Mouse (Mus musculus) thymus, postnatal 0 days (tissue): ENCODE measurements around the gene Gm36079. TPM values are rescaled to one million over a fixed set of nuclear protein-coding genes. Genes with fewer than 3 reads are reported as not detected.
"Not testable (repeated sequence)": the region's sequence is repeated elsewhere in the genome, so short reads cannot be mapped to it uniquely, and the experiment has no call there.

Source experiments
- DNase-seq: peaks from one replicate; pipeline ENCODE4 v3.0.0-alpha.2; 2015; ENCODE audit warnings: low spot score
- polyA plus RNA-seq: library from polyadenylated mRNA; unstranded; fragments of >200 nt; fragmentation: Nextera tagmentation; extraction: Ambion mirVana; gene quantifications from 2 replicates; pipeline ENCODE4 v1.2.1, GENCODE M21; 2015

Gene Gm36079
- polyA plus RNA-seq = not detected in 2 replicates

- not testable (repeated sequence) for DNase-seq
These were observed at the start of gene Gm36079 for GRCm38 (mm10) chr13:120026911-120027310. Gene Gm36079 (minus strand): TSS chr13:120027011.

DNA sequence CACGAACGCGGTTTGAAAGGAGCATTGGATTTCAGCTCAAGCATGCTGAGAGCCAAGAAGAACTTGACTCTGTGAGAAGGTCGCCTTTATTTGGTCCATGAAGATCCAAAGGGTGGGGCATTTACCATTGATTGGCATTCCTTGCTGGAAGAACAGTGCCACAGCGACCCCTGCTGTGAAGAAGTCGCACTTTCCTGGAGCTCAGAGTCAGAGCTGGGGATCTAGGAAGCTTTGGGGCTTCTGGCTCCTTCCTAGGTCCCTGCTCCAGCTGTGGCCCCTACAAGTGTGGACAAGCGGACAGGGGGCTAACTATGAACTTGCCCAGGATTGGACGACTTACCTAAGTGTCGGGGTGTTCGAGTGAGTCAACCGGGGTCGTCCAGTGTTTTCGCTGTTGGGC lies 44.1 kb upstream of the Gm36079 start:
- DNase-seq = not testable (repeated sequence)

DNA sequence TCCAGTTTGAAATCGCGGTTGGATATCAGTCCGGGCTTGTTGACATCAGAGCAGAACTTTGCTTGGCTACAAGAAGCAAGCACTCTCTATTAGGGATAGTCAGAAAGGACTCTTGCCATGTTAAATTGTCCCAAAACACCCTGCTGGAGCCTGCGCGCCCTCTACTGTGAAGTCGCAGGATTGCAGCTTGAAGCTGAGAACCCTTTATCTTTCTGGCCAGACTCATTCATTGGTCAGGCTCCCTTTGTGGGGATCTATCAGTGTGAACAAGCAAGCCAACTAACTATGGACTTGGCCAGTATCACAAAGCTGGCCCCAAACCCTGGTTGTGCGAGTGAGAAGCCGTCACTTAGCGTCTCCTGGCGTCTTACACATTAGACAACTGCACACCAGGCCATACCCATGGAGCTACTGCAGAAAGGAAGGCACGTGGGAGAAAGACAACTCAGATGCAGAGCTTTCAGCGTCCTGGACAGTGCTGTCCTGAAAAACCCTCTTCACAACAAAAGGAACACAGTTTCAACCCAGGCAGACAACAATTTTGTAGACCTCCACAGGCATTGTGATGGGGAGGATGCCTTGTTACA lies 43.3 kb upstream of the Gm36079 start:
- DNase-seq = not testable (repeated sequence)

DNA sequence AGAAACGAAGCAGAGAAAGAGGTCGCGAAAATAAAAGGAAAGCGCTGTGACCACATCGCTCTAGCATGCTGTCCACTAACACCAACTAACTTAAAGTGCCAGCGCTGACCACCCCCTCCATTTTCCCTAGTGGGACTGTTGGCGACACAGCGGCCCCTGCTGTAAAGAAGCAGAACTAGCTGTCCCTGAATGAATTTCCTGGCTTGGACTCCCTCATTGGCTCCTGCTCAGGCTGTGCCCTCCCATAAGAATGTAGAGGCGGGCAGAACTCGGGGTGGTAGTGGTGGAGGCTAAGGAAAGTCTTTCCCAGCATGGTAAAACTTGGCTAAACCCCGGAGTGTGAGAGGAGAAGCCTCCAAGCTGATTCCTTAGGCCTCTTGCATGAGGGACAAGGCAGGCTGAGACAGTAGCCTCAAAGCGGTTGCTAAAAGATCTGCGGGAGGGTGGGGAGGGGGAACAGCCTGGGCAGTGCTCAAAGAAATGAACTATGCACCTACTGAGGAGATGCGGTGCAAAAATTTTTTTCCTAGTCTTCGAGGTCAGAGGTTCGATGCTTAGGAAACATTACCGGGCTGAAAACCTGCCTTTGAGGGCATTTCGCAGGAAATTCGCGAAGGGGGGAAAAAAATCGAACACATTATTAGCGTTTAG lies 36.8 kb upstream of the Gm36079 start:
- DNase-seq = not testable (repeated sequence)

DNA sequence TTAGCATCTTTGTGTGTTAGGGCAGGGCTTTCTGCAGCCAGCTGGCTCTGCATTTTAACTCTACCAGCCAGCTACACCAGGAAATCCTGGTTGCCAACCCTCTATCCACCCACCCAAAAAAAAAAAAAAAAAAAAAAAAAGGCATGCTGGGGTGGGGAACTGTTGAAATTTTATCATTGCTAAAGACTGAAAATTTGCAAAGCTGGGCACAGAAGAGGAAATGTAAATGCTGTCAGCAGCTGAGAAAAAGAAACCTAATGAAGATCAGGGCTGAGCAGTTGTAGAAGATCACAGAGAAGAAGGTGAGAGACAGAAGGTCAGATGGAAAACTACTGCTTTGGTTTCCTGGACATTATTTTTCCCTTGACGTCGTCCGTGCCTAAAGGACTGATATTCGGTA lies 36.1 kb upstream of the Gm36079 start:
- DNase-seq = not testable (repeated sequence)

DNA sequence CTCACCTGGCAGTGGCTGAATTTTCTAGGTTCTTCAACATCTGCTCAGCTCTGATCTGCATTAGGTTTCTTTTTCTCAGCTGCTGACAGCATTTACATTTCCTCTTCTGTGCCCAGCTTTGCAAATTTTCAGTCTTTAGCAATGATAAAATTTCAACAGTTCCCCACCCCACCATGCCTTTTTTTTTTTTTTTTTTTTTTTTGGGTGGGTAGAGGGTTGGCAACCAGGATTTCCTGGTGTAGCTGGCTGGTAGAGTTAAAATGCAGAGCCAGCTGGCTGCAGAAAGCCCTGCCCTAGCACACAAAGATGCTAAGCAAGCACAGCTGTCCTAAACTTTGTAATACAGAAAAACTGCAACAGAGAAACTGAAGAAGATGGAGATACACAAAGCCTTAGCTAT lies 25.3 kb upstream of the Gm36079 start, which contains the start of gene Gm21188:
Gene Gm21188 (minus strand): TSS at position 110 of the 400 bp plus-strand sequence.
- not testable (repeated sequence) for DNase-seq

DNA sequence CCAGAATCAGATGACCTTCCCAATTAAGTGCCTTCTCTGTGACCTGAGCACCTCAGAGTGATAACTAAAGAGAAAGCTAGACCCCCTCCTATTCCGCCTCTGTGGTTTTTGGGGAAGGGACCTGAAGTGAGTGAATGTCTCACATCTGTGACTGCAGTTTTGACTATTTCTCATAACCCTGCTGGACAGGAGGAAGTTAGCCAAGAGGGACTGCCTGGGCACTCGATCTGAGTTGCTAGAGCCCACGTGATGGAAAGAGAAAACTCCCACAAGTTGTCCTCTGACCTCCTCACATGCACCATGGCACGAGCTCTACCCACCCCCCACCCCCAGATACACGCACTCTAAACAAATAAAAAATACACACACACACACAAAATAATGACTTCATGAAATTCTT lies 21.8 kb upstream of the Gm36079 start:
- not testable (repeated sequence) for DNase-seq

DNA sequence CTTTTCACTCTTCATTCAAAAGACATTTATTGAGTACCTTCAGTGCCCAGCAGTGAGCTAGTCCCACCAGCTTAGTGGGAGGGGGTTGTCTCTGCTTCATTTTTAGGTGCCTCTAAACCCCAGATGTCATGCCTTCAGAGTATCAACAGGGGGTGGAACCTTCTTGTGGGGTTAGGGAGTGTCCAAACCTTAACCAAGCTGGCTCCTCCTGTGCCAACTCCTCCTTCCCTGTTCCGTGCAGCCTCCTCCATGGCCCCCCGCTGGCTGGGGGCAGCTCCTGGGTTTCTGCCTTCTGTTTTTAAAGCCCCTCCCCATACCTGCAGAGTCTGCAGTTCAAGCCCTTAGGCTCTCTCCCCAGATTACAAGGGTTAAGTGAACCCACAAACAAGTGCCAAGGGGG lies 21.4 kb upstream of the Gm36079 start:
- not testable (repeated sequence) for DNase-seq

DNA sequence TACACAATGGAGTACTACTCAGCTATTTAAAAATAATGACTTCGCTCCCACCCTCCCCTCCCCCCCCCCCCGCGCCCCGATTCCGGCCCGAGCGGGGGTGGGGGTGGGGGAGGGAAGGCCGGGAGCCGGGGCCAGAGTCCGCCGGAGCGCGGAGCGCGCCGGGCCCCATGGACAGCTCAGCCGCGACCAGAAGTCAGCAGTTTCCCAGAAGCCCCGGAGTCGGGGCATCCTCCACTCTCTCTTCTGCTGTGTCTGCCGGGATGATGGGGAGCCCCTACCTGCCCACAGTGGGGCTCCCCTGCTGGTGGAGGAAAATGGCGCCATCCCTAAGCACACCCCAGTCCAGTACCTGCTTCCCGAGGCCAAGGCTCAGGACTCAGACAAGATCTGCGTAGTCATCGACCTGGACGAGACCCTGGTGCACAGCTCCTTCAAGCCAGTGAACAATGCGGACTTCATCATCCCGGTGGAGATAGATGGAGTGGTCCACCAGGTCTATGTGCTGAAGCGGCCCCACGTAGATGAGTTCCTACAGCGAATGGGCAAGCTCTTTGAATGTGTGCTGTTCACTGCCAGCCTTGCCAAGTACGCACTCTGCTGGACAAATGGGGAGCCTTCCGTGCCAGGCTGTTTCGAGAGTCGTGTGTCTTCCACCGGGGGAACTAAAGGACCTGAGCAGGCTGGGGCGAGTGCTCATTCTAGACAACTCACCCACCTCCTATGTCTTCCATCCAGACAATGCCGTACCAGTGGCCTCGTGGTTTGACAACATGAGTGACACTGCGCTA lies 19.8 kb upstream of the Gm36079 start:
- not testable (repeated sequence) for DNase-seq

- not testable (repeated sequence) for DNase-seq
These were observed 14.3 kb upstream of the Gm36079 start for GRCm38 (mm10) chr13:120041145-120041544.

DNA sequence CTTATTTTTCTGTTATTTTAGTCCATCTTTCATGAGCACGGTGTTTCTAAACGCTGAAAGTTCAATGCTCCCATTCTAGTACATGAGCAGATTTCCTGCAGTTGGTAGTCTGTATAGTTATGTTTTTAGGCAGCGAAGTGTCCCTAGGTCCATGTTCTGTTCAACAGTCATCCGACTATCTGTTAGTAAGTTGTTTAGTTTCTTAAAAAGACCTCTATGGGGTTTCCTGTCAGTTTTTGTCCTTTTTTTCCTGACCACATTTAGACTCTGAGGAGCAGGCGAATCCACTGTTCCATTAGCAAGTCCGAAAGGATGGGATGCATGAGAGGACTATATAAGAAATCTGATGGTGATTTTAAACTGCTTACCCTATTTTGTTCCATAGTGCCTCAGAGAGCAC lies 11.1 kb upstream of the Gm36079 start:
- DNase-seq = not testable (repeated sequence)

DNA sequence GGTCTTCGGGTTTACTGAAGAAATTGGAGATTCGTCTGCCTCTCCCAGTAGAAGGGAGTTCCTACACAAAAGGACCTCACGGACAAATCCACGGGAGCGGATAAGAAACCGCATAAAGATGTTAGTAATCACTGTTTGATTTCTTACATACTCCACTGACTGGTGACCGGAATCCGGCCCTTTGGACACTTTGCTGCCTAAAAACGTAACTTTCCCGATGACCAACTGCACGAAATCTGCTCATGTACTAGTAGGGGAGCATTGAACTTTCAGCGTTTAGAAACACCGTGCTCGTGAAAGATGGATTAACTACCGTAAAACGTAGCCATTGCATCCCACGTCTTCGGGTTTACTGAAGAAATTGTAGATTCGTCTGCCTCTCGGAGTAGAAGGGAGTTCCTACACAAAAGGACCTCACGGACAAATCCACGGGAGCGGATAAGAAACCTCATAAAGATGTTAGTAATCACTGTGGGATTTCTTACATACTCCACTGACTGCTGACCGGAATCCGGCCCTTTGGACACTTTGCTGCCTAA lies 9.8 kb upstream of the Gm36079 start:
- DNase-seq = not testable (repeated sequence)

DNA sequence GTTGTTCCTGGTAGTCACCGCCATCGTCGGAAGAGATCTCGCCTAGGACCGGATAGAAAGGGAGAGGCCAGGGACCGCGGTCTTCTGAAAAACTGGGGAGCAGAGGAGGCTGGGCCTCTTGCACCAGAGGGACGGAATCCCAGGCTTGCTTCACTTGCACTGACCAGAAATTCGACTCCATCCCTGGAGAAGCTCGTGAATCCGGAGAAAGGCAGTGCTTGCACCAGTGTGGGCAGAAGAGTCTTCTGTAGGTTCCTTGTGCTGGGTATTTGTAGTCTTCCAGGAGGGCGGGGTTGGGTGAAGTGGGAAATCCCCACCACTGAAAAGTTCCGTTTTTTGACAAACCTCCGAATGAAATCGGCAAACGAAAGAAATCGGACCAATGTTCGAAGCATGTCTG lies 8.3 kb upstream of the Gm36079 start:
- not testable (repeated sequence) for DNase-seq

DNA sequence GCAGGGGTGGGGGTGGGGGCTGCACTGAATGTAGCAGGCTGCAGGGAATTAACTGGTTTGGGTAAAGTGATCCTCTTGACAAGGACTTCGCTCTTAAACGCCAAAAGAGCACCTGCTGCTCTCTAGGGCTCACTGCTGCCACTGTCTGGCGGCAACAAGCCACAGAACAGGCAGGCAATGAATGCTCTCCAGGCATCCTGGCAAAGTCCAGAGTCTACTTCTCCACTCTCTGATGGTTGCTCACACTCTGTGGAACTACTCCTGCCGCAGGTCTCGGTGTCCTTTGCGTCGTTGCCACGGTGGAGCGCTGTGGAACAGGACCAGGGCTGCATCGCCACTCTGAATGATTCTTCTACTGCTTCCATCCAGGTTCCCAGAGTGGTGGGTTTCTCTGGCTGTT lies 7.8 kb upstream of the Gm36079 start:
- DNase-seq = not testable (repeated sequence)

DNA sequence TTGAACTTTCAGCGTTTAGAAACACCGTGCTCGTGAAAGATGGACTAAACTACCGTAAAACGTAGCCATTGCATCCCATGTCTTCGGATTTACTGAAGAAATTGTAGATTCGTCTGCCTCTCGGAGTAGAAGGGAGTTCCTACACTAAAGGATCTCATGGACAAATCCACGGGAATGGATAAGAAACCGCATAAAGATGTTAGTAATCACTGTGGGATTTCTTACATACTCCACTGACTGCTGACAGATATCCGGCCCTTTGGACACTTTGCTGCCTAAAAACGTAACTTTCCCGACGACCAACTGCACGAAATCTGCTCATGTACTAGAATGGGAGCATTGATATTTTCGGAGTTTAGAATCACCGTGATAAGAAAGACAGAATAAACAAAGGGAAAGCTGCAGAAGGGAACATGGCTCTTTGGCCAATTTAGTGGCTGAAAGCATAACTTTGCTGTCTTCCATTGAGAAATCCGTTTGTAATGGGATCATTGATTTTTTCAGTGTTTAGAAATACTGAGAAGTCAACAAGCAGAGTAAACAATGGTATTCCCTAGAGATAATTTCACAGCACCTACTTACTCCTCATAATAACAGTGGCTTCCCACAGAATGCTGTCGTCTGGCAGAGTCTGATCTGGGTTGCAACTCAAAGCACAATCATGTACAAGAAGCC lies 6.8 kb upstream of the Gm36079 start:
- not testable (repeated sequence) for DNase-seq

DNA sequence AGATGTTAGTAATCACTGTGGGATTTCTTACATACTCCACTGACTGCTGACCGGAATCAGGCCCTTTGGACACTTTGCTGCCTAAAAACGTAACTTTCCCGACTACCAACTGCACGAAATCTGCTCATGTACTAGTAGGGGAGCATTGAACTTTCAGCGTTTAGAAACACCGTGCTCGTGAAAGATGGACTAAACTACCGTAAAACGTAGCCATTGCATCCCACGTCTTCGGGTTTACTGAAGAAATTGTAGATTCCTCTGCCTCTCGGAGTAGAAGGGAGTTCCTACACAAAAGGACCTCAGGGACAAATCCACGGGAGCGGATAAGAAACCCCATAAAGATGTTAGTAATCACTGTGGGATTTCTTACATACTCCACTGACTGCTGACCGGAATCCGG lies 4.9 kb upstream of the Gm36079 start:
- not testable (repeated sequence) for DNase-seq

- not testable (repeated sequence) for DNase-seq
These were observed 557 bp upstream of the Gm36079 start for GRCm38 (mm10) chr13:120027368-120027767.

DNA sequence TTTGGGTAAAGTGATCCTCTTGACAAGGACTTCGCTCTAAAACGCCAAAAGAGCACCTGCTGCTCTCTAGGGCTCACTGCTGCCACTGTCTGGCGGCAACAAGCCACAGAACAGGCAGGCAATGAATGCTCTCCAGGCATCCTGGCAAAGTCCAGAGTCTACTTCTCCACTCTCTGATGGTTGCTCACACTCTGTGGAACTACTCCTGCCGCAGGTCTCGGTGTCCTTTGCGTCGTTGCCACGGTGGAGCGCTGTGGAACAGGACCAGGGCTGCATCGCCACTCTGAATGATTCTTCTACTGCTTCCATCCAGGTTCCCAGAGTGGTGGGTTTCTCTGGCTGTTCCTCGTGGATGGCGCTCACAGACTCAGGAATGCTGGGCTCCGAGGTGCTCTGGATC lies 438 bp downstream of the Gm36079 start:
- not testable (repeated sequence) for DNase-seq

- DNase-seq = not testable (repeated sequence)
These were observed 1.2 kb downstream of the Gm36079 start for GRCm38 (mm10) chr13:120025576-120025975.

DNA sequence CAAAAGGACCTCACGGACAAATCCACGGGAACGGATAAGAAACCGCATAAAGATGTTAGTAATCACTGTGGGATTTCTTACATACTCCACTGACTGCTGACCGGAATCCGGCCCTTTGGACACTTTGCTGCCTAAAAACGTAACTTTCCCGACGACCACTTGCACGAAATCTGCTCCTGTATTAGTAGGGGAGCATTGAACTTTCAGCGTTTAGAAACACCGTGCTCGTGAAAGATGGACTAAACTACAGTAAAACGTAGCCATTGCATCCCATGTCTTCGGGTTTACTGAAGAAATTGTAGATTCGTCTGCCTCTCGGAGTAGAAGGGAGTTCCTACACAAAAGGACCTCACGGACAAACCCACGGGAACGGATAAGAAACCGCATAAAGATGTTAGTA lies 1.8 kb downstream of the Gm36079 start:
- not testable (repeated sequence) for DNase-seq

DNA sequence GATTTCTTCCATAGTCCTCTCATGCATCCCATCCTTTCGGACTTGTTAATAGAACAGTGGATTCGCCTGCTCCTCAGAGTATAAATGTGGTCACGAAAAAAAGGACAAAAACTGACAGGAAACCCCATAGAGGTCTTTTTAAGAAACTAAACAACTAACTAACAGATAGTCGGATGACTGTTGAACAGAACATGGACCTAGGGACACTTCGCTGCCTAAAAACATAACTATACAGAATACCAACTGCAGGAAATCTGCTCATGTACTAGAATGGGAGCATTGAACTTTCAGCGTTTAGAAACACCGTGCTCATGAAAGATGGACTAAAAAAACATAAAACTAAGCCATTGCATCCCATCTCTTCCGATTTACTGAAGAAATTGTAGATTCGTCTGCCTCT lies 2.2 kb downstream of the Gm36079 start:
- DNase-seq = not testable (repeated sequence)
